Mouse (Mus musculus): ENCODE measurements around the gene Gm45062. TPM values are rescaled to one million over a fixed set of nuclear protein-coding genes. Genes with fewer than 3 reads are reported as not detected.
A peak's percentile ranks its signal among the peaks of the same experiment; 100 is the strongest.

Gene Gm45062
- polyA plus RNA-seq, 1 experiment from 2014 or later: 2.3 TPM

GRCm38 (mm10) chr6:8412845-8413598, 153.8 kb downstream of the Gm45062 start:
- no peak overlapping the region for H3K4me2 ChIP-seq (ENCODE audit: low read depth, low read length)
- H3K4me3 ChIP-seq (ENCODE audit: low read depth, low read length): no peak overlapping the region
- no peak for ATAC-seq (ENCODE audit: low read depth)
- WGBS (ENCODE audit: insufficient replicate concordance): 60% methylated on average over 10 of the region's 10 CpGs
- H3K36me3 ChIP-seq (ENCODE audit: control insufficient read depth, insufficient read depth): no peaks in the 10 kb centered on the region
- H3K27ac ChIP-seq (ENCODE audit: low read length): no peak overlapping the region
- H3K4me1 ChIP-seq (ENCODE audit: control insufficient read depth, low read depth, low read length): no peaks in the 10 kb centered on the region
- no peaks in the 10 kb centered on the region for H3K27me3 ChIP-seq (ENCODE audit: control insufficient read depth, insufficient read depth, low read depth, low read length)
- H3K9ac ChIP-seq (ENCODE audit: low read depth, low read length): no peak overlapping the region
- H3K9me3 ChIP-seq (replicated peaks; ENCODE audit: control insufficient read depth, low read length): no peaks in the 10 kb centered on the region

DNA sequence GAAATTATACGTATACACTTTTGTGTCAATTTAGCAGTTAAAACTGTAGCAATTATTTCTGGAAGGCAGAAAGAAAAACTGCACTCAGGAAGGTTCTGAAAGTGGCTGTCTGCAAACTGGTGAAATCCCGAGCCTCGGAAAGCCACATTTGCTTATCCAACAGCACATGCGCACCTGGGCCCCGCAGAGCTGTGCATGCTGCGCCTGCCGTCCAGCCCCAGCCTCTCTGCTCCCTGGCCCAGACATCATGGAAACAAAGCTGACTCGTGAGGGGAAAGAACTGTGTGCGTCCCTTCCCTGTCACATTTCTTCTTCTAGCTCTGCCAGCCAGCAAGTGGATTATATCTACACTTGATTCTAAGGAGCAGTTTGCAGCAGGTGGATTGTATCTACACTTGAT, 154.8 kb downstream of the Gm45062 start:
- 70% methylated on average over 9 of the region's 9 CpGs for WGBS (ENCODE audit: insufficient replicate concordance)
- H3K36me3 ChIP-seq (ENCODE audit: control insufficient read depth, insufficient read depth): no peaks in the 10 kb centered on the region
- no peak overlapping the region for H3K4me3 ChIP-seq (ENCODE audit: low read depth, low read length)
- no peaks in the 10 kb centered on the region for H3K9me3 ChIP-seq (replicated peaks; ENCODE audit: control insufficient read depth, low read length)
- H3K27me3 ChIP-seq (ENCODE audit: control insufficient read depth, insufficient read depth, low read depth, low read length): no peaks in the 10 kb centered on the region
- H3K9ac ChIP-seq (ENCODE audit: low read depth, low read length): no peak overlapping the region
- H3K4me1 ChIP-seq (ENCODE audit: control insufficient read depth, low read depth, low read length): no peaks in the 10 kb centered on the region
- no peak overlapping the region for H3K4me2 ChIP-seq (ENCODE audit: low read depth, low read length)
- no peak for ATAC-seq (ENCODE audit: low read depth)
- H3K27ac ChIP-seq (ENCODE audit: low read length): no peak overlapping the region

DNA sequence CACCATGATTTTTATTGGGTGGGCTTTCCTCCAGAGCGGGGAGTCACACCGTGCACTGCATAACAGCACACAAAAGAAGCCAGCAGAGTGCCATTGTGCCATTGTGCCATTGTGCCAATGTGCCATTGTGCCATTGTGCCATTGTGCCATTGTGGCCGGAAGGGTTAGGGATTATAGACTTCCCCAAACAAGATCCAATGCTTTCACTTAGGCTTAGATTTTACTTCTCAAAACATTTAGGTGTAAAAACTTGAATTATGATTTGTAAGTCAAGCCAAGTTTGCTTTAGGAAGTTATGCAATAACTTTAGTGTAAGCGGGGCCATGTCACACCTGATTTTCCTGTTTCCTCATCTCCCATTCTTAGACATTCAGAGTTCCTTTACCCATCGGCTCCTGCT, 156.6 kb downstream of the Gm45062 start:
- Histone ChIP-seq H3K9me3 (replicated peaks; ENCODE audit: control insufficient read depth, low read length) (no peaks in the 10 kb centered on the region), H3K36me3 (ENCODE audit: control insufficient read depth, insufficient read depth) (no peaks in the 10 kb centered on the region), H3K9ac (ENCODE audit: low read depth, low read length) (no peak overlapping the region), H3K4me1 (ENCODE audit: control insufficient read depth, low read depth, low read length) (peaks cover under 1% of the 10 kb centered on the region; the same call in 1 of the 2 replicates), H3K27ac (ENCODE audit: low read length) (no peak overlapping the region), H3K27me3 (ENCODE audit: control insufficient read depth, insufficient read depth, low read depth, low read length) (no peaks in the 10 kb centered on the region), H3K4me2 (ENCODE audit: low read depth, low read length) (no peak overlapping the region), H3K4me3 (ENCODE audit: low read depth, low read length) (no peak overlapping the region)
- WGBS (ENCODE audit: insufficient replicate concordance): 77% methylated on average over 5 of the region's 5 CpGs
- no peak for ATAC-seq (ENCODE audit: low read depth)

DNA sequence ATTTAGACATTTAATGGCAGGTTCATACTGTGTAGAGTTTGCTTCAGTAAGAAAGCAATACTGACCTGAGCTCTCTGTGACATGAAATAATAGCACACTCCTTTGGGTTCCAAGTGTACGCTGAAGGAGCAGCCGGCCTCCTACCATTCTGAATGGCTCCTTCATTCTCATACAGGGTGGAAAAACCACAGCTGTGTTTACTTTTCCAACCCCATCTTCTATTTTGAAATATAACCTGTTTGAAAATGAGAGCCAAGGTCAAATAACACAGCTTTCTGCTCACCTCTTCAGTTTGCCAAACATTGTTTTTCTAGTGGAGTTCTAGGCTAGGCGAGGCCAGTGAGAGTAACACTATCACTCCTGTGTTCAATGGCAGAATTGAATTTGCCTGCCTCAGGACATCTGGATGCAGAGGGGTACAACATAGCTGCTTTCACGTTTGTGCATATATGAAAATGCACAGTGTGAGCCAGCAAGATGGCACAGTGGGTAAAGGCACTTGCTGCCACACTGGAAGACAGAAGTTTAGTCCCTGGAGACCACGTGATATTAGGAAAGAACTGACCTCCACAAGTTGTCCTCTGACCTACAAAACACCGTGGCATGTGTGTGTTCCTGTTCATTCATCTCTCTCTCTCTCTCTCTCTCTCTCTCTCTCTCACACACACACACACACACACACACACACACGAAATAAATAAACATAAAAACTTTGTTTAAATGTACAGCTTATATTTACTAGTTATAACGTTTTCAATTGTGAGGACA, 157.7 kb downstream of the Gm45062 start:
- Histone ChIP-seq H3K4me3 (ENCODE audit: low read depth, low read length) (no peak overlapping the region), H3K9me3 (replicated peaks; ENCODE audit: control insufficient read depth, low read length) (no peaks in the 10 kb centered on the region), H3K4me1 (ENCODE audit: control insufficient read depth, low read depth, low read length) (peaks cover 3% of the 10 kb centered on the region; the same call in 1 of the 2 replicates), H3K27me3 (ENCODE audit: control insufficient read depth, insufficient read depth, low read depth, low read length) (no peaks in the 10 kb centered on the region), H3K9ac (ENCODE audit: low read depth, low read length) (no peak overlapping the region), H3K27ac (ENCODE audit: low read length) (no peak overlapping the region), H3K4me2 (ENCODE audit: low read depth, low read length) (no peak overlapping the region), H3K36me3 (ENCODE audit: control insufficient read depth, insufficient read depth) (no peaks in the 10 kb centered on the region)
- ATAC-seq (ENCODE audit: low read depth): 0 out of 2 replicates have a peak, but pooled peaks have one; percentile 13
- WGBS (ENCODE audit: insufficient replicate concordance): 64% methylated on average over 8 of the region's 8 CpGs

- no peak overlapping the region for H3K9ac ChIP-seq (ENCODE audit: low read depth, low read length)
Measured at GRCm38 (mm10) chr6:8419485-8420186, 160.4 kb downstream of the Gm45062 start.

DNA sequence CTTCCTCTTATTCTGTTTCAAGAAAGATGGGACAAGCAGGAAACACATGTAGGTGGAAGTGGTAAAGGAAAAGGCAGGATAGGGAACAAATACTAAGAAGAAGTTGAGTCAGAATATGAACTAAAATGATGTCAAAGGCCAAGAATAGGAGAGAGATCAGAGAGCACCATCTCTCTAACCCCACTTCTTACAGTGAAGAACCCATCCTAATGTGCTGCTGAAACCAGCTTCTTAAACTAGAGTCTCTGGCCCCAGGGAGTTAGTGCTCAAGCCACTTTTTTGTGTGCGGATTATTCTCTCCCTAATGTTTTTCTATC, 160.9 kb downstream of the Gm45062 start:
- Histone ChIP-seq H3K9me3 (replicated peaks; ENCODE audit: control insufficient read depth, low read length) (no peaks in the 10 kb centered on the region), H3K4me1 (ENCODE audit: control insufficient read depth, low read depth, low read length) (peaks cover 3% of the 10 kb centered on the region; the same call in 1 of the 2 replicates), H3K9ac (ENCODE audit: low read depth, low read length) (no peak overlapping the region), H3K27ac (ENCODE audit: low read length) (no peak overlapping the region), H3K4me3 (ENCODE audit: low read depth, low read length) (no peak overlapping the region), H3K27me3 (ENCODE audit: control insufficient read depth, insufficient read depth, low read depth, low read length) (no peaks in the 10 kb centered on the region), H3K36me3 (ENCODE audit: control insufficient read depth, insufficient read depth) (no peaks in the 10 kb centered on the region), H3K4me2 (ENCODE audit: low read depth, low read length) (no peak overlapping the region)
- 86% methylated on average over 1 of the region's 1 CpGs for WGBS (ENCODE audit: insufficient replicate concordance)
- no peak for ATAC-seq (ENCODE audit: low read depth)

More at GRCm38 (mm10) chr6:8419485-8420186, 160.4 kb downstream of the Gm45062 start:
- ATAC-seq (ENCODE audit: low read depth): no peak
- Histone ChIP-seq H3K9me3 (replicated peaks; ENCODE audit: control insufficient read depth, low read length) (no peaks in the 10 kb centered on the region), H3K27ac (ENCODE audit: low read length) (no peak overlapping the region), H3K4me2 (ENCODE audit: low read depth, low read length) (no peak overlapping the region), H3K4me3 (ENCODE audit: low read depth, low read length) (no peak overlapping the region), H3K27me3 (ENCODE audit: control insufficient read depth, insufficient read depth, low read depth, low read length) (no peaks in the 10 kb centered on the region), H3K36me3 (ENCODE audit: control insufficient read depth, insufficient read depth) (no peaks in the 10 kb centered on the region), H3K4me1 (ENCODE audit: control insufficient read depth, low read depth, low read length) (peaks cover 3% of the 10 kb centered on the region; the same call in 1 of the 2 replicates)
- WGBS (ENCODE audit: insufficient replicate concordance): 53% methylated on average over 4 of the region's 4 CpGs

DNA sequence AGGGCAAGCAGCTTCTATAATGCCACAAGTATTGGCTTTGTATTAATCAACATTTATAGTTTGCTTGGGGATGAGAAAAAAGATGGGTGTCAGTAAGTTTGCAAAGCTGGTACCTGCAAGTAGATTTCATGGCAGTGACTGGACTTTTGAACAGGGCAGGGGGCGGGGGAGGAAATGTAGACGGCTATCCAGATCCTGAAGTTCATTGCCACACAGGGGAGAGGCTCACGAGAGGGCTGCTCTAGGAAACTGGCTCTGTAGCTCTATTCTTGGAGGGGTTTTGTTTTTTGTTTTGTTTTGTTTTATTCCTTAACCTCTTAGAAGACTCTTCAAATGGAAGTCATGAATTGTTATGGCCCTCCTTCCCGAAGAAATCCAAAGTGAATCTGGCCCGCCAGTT, 162.2 kb downstream of the Gm45062 start:
- Histone ChIP-seq H3K9me3 (replicated peaks; ENCODE audit: control insufficient read depth, low read length) (no peaks in the 10 kb centered on the region), H3K4me1 (ENCODE audit: control insufficient read depth, low read depth, low read length) (peaks cover 3% of the 10 kb centered on the region; the same call in 1 of the 2 replicates), H3K27me3 (ENCODE audit: control insufficient read depth, insufficient read depth, low read depth, low read length) (no peaks in the 10 kb centered on the region), H3K27ac (ENCODE audit: low read length) (no peak overlapping the region), H3K36me3 (ENCODE audit: control insufficient read depth, insufficient read depth) (no peaks in the 10 kb centered on the region), H3K4me2 (ENCODE audit: low read depth, low read length) (no peak overlapping the region), H3K9ac (ENCODE audit: low read depth, low read length) (no peak overlapping the region), H3K4me3 (ENCODE audit: low read depth, low read length) (no peak overlapping the region)
- ATAC-seq (ENCODE audit: low read depth): no peak
- WGBS (ENCODE audit: insufficient replicate concordance): 70% methylated on average over 5 of the region's 5 CpGs

DNA sequence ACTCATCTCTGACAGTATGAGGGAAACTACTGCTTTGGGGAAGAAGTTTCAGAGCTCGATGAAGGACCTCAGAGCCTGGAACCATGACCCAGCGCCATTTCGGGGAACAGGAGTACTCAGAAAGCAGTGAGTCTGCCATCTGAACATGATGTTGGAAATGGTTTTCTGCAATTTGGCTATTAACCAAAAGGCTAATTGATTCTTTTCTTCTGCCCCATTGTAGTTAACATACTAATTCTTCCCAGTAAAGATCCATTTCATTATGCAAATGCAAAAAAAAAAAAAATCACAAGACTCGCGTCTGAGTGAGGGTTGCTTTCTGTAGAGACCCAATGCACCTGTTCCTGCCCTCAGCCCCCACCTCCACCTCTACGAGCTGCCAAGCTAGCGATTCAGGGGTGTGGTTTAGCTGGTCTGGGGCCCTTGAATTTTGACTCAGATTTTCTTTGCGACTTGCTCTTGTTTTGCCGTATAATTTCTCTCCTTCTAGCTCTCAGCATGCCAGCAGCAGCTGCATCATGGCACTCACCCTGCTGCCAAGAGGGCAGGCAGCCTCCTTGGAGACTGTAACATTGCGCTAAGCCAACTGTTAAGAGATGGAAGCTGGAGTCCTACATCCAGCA, 162.8 kb downstream of the Gm45062 start:
- Histone ChIP-seq H3K9ac (ENCODE audit: low read depth, low read length) (no peak overlapping the region), H3K27ac (ENCODE audit: low read length) (no peak overlapping the region), H3K9me3 (replicated peaks; ENCODE audit: control insufficient read depth, low read length) (no peaks in the 10 kb centered on the region), H3K4me2 (ENCODE audit: low read depth, low read length) (no peak overlapping the region), H3K27me3 (ENCODE audit: control insufficient read depth, insufficient read depth, low read depth, low read length) (no peaks in the 10 kb centered on the region), H3K4me3 (ENCODE audit: low read depth, low read length) (no peak overlapping the region), H3K36me3 (ENCODE audit: control insufficient read depth, insufficient read depth) (no peaks in the 10 kb centered on the region), H3K4me1 (ENCODE audit: control insufficient read depth, low read depth, low read length) (peaks cover 3% of the 10 kb centered on the region; the same call in 1 of the 2 replicates)
- ATAC-seq (ENCODE audit: low read depth): no peak
- 77% methylated on average over 10 of the region's 10 CpGs for WGBS (ENCODE audit: insufficient replicate concordance)

Data from liver, embryonic 16.5 days (tissue).